Mouse (Mus musculus): ENCODE results near the gene Gm20521.

DNA sequence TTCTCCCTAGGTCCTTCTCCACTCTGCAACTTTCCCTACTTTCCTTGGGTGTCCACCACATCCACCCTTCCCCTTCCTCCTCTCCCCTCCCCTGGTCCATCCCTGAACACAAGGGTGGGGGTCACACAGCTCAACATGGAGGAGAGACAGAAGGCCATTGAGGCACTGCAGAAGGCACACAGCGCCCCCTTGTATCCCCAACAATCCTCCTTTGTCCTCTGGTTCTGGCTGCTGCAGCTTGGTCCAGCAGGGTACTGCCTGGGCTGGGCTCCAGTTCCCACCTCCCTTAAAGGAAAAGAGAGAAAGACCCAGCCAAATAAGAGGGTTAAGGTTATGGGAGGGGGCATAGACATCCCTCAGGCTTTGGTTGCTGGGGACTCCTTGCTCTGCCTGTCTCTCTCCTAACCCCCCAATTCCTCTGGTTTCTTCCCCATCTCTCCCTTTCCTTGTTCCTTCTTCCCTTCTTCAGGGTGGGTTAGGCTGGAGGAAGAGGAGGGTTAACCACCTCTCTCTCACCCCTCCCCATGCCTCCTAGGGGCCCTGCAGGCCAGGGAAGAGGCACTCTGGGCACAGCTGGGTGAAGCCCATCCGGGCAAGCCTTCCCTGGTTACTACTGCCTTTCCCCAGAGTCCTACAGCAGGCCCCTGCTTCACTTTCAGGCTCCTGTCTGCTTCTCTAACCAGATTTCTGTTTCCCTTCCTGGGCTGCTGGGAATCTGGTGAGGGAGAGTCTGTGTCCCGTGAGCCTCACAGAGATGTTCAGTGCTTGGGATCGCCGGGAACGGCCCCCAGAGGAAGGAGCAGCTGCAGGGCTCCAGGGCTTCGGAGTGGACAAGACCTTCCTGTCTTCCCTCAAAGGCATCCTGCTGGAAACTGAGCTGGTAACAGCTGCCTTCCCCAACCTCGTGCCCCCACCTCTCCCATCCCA is 52.9 kb downstream of the Gm20521 start, which contains the start of gene Cmtm5:
- no peak for TF ChIP-seq CTCF (IDR thresholded peaks at IDR 0.05; ENCODE audit: low read depth, low read length)
- no peak for TF ChIP-seq GATA1 (IDR thresholded peaks at IDR 0.05; ENCODE audit: borderline replicate concordance, low read length)
- TF ChIP-seq TAL1 (conservative IDR thresholded peaks at IDR 0.05; ENCODE audit: low read depth, low read length), result no peak
